Mouse (Mus musculus): Measurements from ENCODE around the gene Zfp345.
"Not testable (repeated sequence)": the region's sequence is repeated elsewhere in the genome, so short reads cannot be mapped to it uniquely, and the experiment has no call there.

The Zfp345 gene

GRCm38 (mm10) chr2:150484939-150485778, at the start of gene Zfp345:
Gene Zfp345, minus strand, starts transcription at chr2:150485091.
- not testable (repeated sequence) for DNase-seq

DNA sequence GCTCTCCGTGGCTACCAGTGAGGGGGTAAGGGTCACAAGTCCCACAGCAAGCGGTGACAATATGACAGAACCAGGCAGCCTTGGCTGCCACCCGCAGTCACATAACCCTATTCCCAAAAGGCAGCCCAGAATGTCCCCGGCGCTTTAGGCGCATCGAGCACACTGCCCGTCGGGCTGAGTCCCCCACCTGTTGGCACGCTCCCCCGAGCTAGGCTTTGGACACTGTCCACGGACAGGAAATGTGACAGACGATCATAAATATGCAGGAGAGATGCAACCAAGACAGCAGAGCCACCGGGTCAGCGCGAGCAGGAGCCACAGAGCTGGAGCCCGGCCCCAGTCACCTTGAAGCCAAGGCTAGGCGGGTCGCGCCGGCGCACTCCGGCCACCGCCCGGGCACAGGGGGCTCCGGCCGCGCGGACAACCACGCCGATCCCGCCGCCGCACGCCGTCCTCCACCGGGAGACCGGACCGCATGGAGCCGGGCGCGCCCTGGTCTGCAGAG, 40.9 kb upstream of the Zfp345 start:
- no peak for DNase-seq

DNA sequence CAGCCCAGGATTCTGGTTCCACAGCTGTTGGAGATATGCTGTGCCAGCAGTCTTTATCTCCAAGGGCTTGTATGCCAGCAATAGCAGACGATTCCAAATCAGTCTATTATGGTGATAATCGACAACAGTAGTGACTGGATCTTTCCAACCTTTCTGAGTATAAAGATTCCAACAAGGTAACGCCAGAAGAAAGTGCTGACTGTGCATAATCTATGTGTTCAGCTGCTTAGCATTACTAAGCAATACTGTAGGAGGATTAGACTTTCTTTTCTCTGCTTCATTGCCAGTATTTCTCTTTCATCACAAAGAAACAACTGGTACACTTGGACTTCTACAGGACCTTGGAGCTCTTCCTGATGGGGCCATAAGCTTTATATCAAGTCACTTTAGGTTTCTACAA, 27.9 kb upstream of the Zfp345 start:
- DNase-seq = no peak

DNA sequence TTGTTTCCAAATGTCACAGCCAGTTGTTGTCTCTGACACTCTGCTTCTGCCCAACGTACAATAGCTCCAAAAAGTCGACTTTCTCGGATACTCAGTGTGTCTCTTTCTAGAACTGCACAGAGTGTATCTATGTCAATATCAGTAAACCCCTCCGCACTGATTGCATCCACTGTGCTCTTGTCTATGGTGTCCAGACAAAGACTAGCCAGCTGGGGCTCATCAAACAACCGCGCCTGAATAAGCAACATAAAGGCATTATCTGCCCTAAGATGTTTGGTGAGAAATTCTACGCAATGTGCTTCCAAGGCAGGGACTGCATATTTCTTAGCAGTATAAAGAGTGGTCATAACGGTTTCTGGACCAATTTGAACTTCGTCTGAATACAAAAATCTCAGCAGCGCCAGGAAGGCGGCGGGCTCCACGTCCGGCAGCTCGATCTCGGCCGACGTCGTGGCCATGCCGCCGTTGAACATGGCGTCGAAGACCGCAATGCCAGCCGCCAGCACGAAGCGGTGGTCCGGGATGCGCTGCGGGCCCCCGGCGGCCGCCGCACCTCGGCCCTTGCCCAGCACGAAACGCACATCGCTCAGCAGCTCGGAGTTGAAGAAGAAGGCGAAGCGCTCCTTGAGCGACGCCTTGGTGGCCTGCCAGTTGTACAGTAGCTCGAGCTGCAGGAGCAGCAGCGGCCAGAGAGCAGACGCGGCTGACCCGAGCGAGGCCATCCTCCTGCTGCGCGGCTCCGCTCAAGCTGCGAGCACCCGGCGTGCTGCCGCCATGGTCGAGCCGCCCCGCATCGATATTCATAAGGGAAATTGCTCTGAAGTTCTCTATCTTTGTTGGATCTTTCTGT, 15.5 kb upstream of the Zfp345 start:
- DNase-seq = not testable (repeated sequence)

DNA sequence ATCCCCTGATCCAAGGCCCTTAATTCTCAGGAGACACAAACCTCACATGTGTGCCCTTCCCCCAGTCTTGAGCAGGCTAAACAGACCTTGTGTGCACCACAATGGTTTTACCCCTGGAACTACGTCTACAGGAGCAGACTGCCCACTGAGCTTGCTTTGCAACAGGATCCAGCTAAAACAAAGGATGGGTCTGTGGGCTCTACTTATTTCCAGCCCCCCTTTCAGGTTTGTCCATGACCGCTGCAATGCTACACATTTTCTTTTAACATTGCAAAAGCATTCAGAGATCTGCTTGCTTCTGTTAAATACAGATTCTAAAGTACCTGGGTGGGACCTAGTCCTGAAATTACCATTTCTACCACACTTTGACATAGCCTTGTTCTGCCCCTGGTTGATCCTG, 8.1 kb upstream of the Zfp345 start:
- no peak for DNase-seq

DNA sequence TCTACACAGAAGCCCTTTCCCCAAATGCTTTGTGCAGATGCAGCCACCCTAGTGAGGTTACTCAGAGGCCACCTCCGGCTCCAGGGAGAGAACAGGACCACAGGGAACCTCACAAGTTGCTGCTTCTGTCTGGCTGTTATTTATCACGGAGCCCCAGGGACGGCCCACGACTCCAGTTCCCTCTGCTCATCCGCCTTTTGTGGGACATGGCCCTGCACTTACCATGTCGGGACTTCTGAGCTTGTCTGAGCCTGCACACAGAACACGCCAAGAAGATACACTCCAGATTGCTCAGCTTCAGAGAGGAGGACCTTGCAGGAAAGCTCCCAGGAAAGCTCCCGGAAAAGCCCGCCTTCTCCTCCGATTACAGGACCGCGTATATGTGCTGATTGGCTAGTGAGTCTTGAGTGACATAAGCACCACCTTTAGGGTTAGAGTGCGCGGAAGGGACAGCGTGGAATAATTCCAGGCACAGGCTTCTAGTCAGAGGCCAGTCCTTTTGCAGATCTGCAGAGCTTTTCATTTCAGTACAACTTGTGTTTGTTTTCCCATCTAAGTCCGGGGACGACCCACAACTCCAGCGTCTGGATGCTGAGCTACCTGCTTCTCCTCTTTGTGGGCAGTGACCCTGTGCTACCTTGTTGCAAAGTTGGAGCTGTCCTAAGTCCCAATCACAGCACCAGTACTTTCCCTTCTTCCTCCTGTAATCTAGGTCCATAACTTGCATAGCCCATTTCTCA, 33.5 kb downstream of the Zfp345 start, which contains the start of gene Zfp442:
TSS of gene Zfp442 (minus strand) at position 307 of the 740 bp plus-strand sequence.
- DNase-seq = peak; percentile 86

- DNase-seq = not testable (repeated sequence)
These were observed 45.8 kb downstream of the Zfp345 start for GRCm38 (mm10) chr2:150439084-150439483.
